Comparison of ENCODE assay signal across 16 mouse cellular contexts in the genomic region with DNA sequence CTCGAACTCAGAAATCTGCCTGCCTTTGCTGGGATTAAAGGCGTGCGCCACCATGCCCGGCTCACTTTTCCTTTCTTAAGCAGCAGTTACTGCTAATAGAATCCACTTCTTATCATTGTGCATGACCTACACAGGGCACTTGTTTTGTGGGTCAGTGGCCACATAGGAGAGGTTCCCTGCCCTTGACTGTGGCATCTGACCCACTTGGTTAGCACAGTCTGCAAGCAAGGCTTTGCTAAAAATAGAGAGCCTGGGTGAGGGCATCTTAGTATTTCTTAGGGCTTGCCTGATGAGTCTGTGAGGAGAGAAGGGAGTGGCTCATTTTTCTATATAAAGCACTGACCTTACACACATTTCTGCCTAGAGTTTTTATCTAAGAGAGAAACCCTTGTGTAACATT.
"Had no signal": no experiment of that assay in that cellular context is flagged by ENCODE, and none has a peak within 500 bp of the region (broad histone marks: within the 10 kb centered on the region; RNA-seq: fewer than 3 reads in every experiment).

No protein-coding gene starts in this region.

- ATAC-seq: midbrain, embryonic 15.5 days had no signal

- H3K4me1 ChIP-seq: kidney, embryonic 15.5 days; liver, embryonic 13.5 days; midbrain, embryonic 12.5 days; midbrain, embryonic 15.5 days; neural tube, embryonic 12.5 days; neural tube, embryonic 15.5 days; stomach, embryonic 15.5 days had no signal

- H3K9me3 ChIP-seq: kidney, embryonic 15.5 days; liver, embryonic 13.5 days; midbrain, embryonic 12.5 days; midbrain, embryonic 15.5 days; neural tube, embryonic 12.5 days; neural tube, embryonic 15.5 days; stomach, embryonic 15.5 days had no signal

- H3K9ac ChIP-seq: kidney, embryonic 15.5 days; liver, embryonic 13.5 days; midbrain, embryonic 12.5 days; midbrain, embryonic 15.5 days; neural tube, embryonic 12.5 days; neural tube, embryonic 15.5 days; stomach, embryonic 15.5 days had no signal

- H3K27ac ChIP-seq: kidney, embryonic 15.5 days; left cerebral cortex, adult 2 months; liver, embryonic 13.5 days; macrophage; midbrain, embryonic 12.5 days; midbrain, embryonic 15.5 days; neural tube, embryonic 12.5 days; neural tube, embryonic 15.5 days; stomach, embryonic 15.5 days had no signal

- DNase-seq: kidney, adult 8-10 months; kidney, postnatal 10 days; kidney, postnatal 36 days; layer of hippocampus, postnatal 36 days; liver, embryonic 13.5 days; lung, adult 2 months; spleen, adult 18-20 months; thymus, postnatal 25 days had no signal

- H3K4me2 ChIP-seq: kidney, embryonic 15.5 days; liver, embryonic 13.5 days; midbrain, embryonic 12.5 days; midbrain, embryonic 15.5 days; neural tube, embryonic 12.5 days; neural tube, embryonic 15.5 days; stomach, embryonic 15.5 days had no signal

- H3K4me3 ChIP-seq: kidney, embryonic 15.5 days; left cerebral cortex, adult 2 months; liver, embryonic 13.5 days; midbrain, embryonic 12.5 days; midbrain, embryonic 15.5 days; neural tube, embryonic 12.5 days; neural tube, embryonic 15.5 days; stomach, embryonic 15.5 days had no signal

- H3K36me3 ChIP-seq: kidney, embryonic 15.5 days; liver, embryonic 13.5 days; midbrain, embryonic 12.5 days; midbrain, embryonic 15.5 days; neural tube, embryonic 12.5 days; neural tube, embryonic 15.5 days; stomach, embryonic 15.5 days had no signal

- H3K27me3 ChIP-seq: liver, embryonic 13.5 days; midbrain, embryonic 15.5 days; neural tube, embryonic 12.5 days; neural tube, embryonic 15.5 days; stomach, embryonic 15.5 days had no signal
